Mouse (Mus musculus) cerebellum, postnatal 10 days (tissue): ENCODE measurements around the gene Hsp90ab1.

Experiments used
- DNase-seq, 2 experiments: peaks; one replicate each; pipeline ENCODE4 v3.0.0; 2021; ENCODE audit warnings: mixed read lengths in 2 of 2

Gene Hsp90ab1

GRCm38 (mm10) chr17:45595736-45596390, 22.8 kb upstream of the Hsp90ab1 start:
- peak in 1 of 2 experiments; percentile 80 for DNase-seq

- peak; percentile 89 to 94 for DNase-seq
Measured at GRCm38 (mm10) chr17:45594881-45595735, 22.0 kb upstream of the Hsp90ab1 start.

DNA sequence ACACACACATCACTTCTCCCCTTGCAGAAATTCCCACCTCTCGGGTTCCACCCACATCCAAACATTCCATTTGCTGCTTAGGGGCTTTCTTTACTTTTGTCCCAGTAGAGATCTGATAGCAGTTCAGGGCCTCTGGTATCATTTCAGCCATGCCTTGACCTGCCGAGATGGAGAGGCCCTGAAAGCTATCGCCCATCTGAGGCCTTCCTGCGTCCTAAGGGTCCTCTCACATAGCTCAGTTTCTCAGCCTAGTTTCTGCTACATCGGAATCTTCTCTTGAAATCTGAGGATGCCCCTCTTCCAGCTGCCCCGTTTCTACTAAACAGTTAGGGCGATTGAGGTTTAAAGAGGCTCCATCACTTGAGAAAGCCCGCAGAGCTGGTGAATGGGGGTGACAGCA, 21.1 kb upstream of the Hsp90ab1 start:
- peak in 1 of 2 experiments; percentile 34 for DNase-seq

DNA sequence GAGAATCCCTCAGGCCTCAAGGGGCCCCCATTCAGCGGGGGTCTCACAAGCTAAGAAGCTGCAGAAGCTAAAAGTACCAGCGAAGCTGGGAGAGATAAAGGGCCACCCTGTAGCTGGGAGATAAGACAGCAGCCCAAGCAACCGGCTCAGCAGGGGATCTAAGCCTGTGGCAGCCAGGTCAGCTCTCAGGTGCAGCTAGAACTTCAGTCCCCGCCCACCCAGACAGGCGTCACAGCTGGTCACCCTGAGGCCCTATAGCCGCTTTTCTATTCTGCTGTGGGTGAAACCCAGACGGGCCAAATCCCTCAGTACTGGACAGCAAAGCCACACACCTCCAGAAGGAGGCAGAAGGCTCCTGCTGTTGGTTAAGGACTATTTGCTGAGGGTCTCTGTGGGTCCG, 20.4 kb upstream of the Hsp90ab1 start:
- DNase-seq = peak; percentile 65 to 66

- peak; percentile 64 to 67 for DNase-seq
Measured at GRCm38 (mm10) chr17:45592606-45593431, 19.7 kb upstream of the Hsp90ab1 start.

GRCm38 (mm10) chr17:45591701-45592605, 18.9 kb upstream of the Hsp90ab1 start:
- DNase-seq = peak; percentile 75 to 77

DNA sequence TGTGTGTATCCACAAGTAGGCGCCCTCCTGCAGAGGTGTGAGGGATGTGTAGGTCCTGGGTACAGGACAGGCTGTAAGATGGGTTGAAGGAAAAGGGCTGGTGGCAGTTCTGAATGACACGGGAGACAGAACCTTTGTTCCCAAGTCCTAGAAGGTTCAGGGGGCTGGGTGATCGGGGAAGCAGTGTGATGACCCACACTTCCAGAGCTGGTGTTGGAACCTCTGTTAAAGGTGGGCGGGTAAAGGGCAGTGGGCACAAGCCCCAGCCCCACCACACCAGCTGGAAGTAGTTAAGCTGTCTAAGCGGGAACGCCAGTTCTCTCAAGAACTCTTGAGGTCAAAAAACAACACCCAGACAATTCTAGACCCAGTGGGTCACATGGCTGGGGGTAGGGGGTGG, 17.3 kb upstream of the Hsp90ab1 start:
- DNase-seq = peak; percentile 15 to 19

DNA sequence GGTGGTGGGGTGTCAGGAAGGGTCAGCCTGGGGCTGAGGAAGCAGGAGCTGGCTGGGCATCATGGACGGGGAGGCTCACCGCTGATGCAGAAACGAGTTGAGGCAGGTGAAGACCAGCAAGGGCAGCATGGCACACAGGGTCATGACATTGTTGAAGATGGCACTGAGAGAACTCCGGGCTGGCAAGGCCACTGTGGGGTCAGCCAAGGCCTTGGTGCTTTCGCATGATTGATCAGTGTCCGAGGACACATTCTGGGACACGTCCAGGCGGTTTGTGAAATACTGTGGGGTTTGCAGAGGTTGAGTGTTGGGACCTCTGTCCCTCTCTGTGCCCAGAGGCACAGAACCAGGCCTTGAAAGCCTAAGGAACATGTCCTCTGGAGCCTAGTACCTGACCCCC, 16.8 kb upstream of the Hsp90ab1 start:
- peak in 1 of 2 experiments; percentile 46 for DNase-seq

- peak; percentile 86 to 93 for DNase-seq
Measured at GRCm38 (mm10) chr17:45589236-45589635, 16.2 kb upstream of the Hsp90ab1 start.

DNA sequence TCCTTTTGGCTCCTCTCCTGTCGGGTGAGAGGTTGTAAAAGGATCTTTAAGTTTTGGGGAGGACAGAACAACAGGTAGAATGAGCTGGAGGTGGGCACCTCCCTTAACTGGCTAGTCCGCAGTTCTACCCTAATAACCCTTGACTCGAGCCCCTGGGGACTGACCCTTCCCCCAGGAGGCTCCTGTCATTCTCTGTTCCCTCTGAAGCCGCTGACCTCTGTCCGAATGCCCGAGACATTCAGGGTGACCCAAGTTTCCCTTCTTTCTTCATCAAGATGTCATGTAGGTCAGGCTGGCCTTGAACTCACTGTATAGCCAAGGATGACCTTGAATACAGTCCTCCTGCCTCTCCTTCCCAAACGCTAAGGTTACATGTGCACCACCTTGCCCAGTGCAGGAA, 15.3 kb upstream of the Hsp90ab1 start:
- peak in 1 of 2 experiments; percentile 20 for DNase-seq

DNA sequence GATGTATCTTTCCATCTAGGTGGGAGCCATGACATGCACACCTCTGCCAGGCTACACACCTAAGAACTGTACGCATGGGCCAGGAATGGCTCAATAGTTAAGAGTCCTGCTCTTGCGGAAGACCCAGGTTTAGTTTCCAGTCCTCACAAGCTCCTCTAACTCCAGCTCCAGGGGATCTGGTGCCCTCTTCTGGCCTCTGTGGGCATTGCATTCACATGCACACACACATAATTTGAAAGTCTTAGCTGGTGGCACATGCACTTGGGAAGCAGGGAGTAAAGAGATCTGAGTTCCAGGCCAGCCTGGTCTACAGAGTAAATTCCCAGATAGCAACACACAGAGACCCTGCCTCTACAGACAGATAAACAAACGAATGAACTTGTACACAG, 13.4 kb upstream of the Hsp90ab1 start:
- peak; percentile 70 to 78 for DNase-seq

- no peak for DNase-seq
Measured at GRCm38 (mm10) chr17:45585725-45586448, 12.8 kb upstream of the Hsp90ab1 start.

DNA sequence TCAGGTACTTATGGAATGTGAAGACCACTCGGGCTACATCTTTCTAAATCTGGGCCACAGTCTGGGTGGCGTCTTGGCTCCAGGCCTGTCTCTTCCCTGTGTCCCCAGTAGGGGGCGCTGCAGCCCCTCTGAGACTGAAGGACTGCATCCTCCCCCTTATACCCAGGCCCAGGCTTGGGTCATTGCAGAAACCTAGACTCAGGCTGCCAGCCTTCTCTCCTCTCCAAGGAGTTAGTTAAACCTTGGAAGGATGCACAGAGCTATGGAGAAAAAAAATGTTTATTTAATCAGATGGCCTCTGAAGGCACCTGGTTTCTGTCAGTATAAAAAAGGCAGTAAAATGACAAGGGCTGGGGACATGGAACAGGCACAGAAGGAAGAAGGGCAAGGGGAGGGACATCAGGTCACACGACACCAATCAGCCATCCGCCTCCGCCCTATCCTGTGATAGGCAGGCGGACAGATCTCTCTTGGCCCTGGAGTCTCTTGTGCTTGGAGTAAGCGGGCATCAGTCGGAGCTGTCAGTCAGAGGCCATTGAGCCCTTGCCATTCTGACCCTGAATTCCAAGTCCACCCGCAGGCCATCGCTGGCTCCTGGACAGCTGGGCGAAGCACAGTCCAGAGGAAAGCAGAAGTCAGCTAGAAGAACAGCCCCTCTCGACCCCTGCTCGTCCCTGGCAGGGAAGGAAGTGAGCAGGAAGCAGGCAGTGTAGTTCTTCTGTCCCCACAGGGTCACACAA, 12.0 kb upstream of the Hsp90ab1 start:
- peak; percentile 92 to 95 for DNase-seq

- peak; percentile 95 to 97 for DNase-seq
Measured at GRCm38 (mm10) chr17:45584096-45584896, 11.2 kb upstream of the Hsp90ab1 start.

GRCm38 (mm10) chr17:45582715-45583355, 9.8 kb upstream of the Hsp90ab1 start:
- DNase-seq = peak; percentile 47 to 53

GRCm38 (mm10) chr17:45582188-45582587, 9.1 kb upstream of the Hsp90ab1 start:
- peak in 1 of 2 experiments; percentile 6 for DNase-seq

DNA sequence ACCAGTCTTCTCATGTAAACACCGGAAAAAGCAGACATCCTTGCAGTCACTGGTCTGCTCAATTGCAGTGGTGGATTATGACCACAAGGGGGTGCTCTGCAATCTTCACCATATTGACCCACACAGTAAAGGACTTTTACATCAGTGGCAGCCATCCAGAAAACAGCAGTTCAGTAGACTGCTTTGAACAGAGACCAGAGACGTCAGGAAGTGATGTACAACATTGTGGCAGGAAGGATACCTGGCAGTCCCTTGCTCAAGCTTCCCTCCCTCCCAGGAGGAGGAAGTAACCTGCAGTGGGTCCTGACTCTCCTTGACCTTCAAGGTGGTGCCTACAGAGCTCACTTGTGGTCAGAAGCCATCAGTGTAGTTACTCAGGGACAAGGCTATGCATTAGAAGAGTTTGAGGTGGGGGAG, 8.5 kb upstream of the Hsp90ab1 start:
- peak; percentile 85 to 90 for DNase-seq

DNA sequence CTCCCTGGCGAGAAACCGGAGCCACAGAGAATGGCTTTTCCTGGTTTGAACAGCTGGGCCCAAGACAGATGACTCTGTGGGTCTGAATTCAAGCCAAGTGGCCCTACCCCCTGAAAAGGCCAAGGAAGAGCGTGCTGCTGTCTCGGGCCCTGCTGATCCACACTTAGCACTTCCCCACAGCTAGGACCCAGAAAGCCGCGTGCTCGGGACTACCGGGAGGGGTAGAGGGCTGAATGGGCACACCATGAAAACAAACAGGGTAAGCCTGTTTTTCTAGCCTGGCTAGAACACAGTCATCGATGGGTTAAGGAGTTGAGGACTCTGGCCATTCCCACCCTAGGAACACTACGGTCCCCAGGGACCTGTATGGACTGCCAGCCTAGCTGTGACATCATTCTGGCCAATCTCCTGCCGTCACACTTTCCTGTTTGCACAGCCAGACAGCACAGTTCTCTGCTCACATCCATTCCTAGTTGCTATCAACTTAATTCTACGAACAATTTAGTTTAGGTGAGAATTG, 7.9 kb upstream of the Hsp90ab1 start:
- peak; percentile 57 to 60 for DNase-seq

DNA sequence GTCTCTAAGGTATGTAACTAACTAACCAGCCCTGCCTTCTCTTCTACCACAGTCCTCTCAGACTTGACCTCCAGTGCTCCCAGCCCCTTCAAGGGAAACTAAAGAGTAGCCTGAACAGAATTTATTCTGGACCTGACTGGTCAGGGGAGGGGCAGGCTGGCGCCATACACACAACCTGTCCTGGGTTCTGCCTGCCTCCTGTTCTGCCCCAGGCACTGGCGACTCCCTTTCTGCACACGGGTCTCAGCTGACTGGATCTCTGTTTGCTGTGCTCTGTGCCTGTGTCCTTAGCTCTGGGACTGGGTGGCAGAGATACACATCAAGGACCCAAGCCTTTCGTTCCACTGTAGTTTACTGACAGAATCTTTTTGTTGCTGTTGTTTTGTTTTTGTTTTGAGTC, 6.5 kb upstream of the Hsp90ab1 start:
- DNase-seq = peak in 1 of 2 experiments; percentile 6
